Mouse (Mus musculus): Measurements from ENCODE around the gene Fam189a1.

DNA sequence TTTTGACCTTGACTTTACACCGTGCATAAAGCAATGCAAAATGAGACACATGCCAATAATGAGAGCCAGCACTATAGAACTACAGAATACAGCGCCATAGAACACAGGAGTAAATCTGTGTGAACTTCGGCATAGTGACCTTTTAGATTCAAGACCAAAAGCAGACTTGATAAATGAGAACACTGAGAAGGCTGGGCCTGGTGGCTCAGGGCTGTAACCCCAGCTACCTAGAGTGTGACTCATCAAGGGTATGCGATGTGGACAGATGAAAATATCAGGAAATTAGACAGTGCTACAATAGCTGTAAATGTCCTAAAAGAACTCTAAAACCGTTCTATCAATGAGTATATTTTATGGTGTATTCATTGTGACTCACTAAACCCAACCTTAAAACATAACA, 276.0 kb downstream of the Fam189a1 start:
- TF ChIP-seq CTCF (IDR thresholded peaks at IDR 0.05; ENCODE audit: low read depth, low read length) (no peak), POLR2A (IDR thresholded peaks at IDR 0.05; ENCODE audit: insufficient read depth, low read length) (no peak)

Data from ES-Bruce4 (cell line).